ENCODE assay signal across 14 mouse cellular contexts in genomic region chr3:73709871-73710270, GRCm38 (mm10). TPM values are rescaled to one million over a fixed set of nuclear protein-coding genes. Genes with fewer than 3 reads are reported as not detected.
A peak's percentile ranks its signal among the peaks of the same experiment; 100 is the strongest.
DNase-seq lines count a peak whose midpoint lies in the region; ATAC-seq and TF ChIP-seq lines count a peak whose summit lies in the region.
"Had no signal": no experiment of that assay in that cellular context is flagged by ENCODE, and none has a peak within 500 bp of the region (broad histone marks: within the 10 kb centered on the region; RNA-seq: fewer than 3 reads in every experiment).

No protein-coding gene starts in this region.

- ATAC-seq in forebrain, postnatal 0 days, result peak; percentile 60
- no peak for ATAC-seq in forebrain, embryonic 12.5 days (ENCODE audit: low FRiP score)
- no peak for ATAC-seq in midbrain, embryonic 15.5 days (replicated peaks)
- ATAC-seq: Patski had no signal

- H3K9me3 ChIP-seq in forebrain, postnatal 0 days (ENCODE audit: low read length), result no peaks in the 10 kb centered on the region
- no peaks in the 10 kb centered on the region for H3K9me3 ChIP-seq in forebrain, embryonic 12.5 days
- no peaks in the 10 kb centered on the region for H3K9me3 ChIP-seq in midbrain, embryonic 15.5 days

- H3K4me2 ChIP-seq in forebrain, postnatal 0 days (ENCODE audit: low read depth), result no peak overlapping the region
- no peak overlapping the region for H3K4me2 ChIP-seq in forebrain, embryonic 12.5 days
- no peak overlapping the region for H3K4me2 ChIP-seq in midbrain, embryonic 15.5 days
- H3K4me2 ChIP-seq: hindbrain, embryonic 14.5 days had no signal

- 55% methylated on average over 8 of the region's 8 CpGs for WGBS in forebrain, postnatal 0 days
- WGBS in forebrain, embryonic 12.5 days, result 78% methylated on average over 8 of the region's 8 CpGs
- WGBS in midbrain, embryonic 15.5 days, result 74% methylated on average over 8 of the region's 8 CpGs

- DNase-seq in forebrain, postnatal 0 days, result peak; percentile 45
- DNase-seq in lung, postnatal 14 days, result peak; percentile 5
- no peak for DNase-seq in lung, postnatal 4 days
- DNase-seq in gastrocnemius, adult 2 months, result peak; percentile 38
- no peak for DNase-seq in spleen, adult 18-20 months
- DNase-seq: right cerebral cortex, postnatal 14 days; thymus, postnatal 36 days had no signal

- no peak overlapping the region for H3K4me3 ChIP-seq in forebrain, postnatal 0 days (ENCODE audit: low read depth, low read length)
- no peak overlapping the region for H3K4me3 ChIP-seq in forebrain, embryonic 12.5 days (replicated peaks)
- no peak overlapping the region for H3K4me3 ChIP-seq in gastrocnemius, adult 2 months
- no peak overlapping the region for H3K4me3 ChIP-seq in midbrain, embryonic 15.5 days

- H3K36me3 ChIP-seq in forebrain, postnatal 0 days (ENCODE audit: insufficient read depth), result no peaks in the 10 kb centered on the region
- H3K36me3 ChIP-seq in forebrain, embryonic 12.5 days (replicated peaks), result no peaks in the 10 kb centered on the region
- H3K36me3 ChIP-seq in midbrain, embryonic 15.5 days (replicated peaks), result no peaks in the 10 kb centered on the region

- H3K4me1 ChIP-seq in forebrain, postnatal 0 days (ENCODE audit: insufficient read depth), result no peaks in the 10 kb centered on the region
- H3K4me1 ChIP-seq in forebrain, embryonic 12.5 days, result no peaks in the 10 kb centered on the region; the same call in 1 of the 2 replicates
- no peaks in the 10 kb centered on the region for H3K4me1 ChIP-seq in midbrain, embryonic 15.5 days

- no peak overlapping the region for H3K27ac ChIP-seq in forebrain, postnatal 0 days (ENCODE audit: low read depth, low read length)
- no peak overlapping the region for H3K27ac ChIP-seq in forebrain, embryonic 12.5 days
- H3K27ac ChIP-seq in gastrocnemius, adult 2 months, result no peak overlapping the region
- H3K27ac ChIP-seq in midbrain, embryonic 15.5 days, result no peak overlapping the region
- H3K27ac ChIP-seq: hindbrain, embryonic 14.5 days; macrophage had no signal

- intact Hi-C loops in gastrocnemius, adult 2 months (cut with DNase I), result no loop called here

- H3K27me3 ChIP-seq in forebrain, postnatal 0 days (ENCODE audit: insufficient read depth, low read length), result no peaks in the 10 kb centered on the region
- no peaks in the 10 kb centered on the region for H3K27me3 ChIP-seq in forebrain, embryonic 12.5 days
- H3K27me3 ChIP-seq in midbrain, embryonic 15.5 days (replicated peaks), result no peaks in the 10 kb centered on the region

- H3K9ac ChIP-seq in forebrain, postnatal 0 days, result no peak overlapping the region
- H3K9ac ChIP-seq in forebrain, embryonic 12.5 days, result no peak overlapping the region
- H3K9ac ChIP-seq in midbrain, embryonic 15.5 days, result no peak overlapping the region
- H3K9ac ChIP-seq: hindbrain, embryonic 14.5 days had no signal

- no peak for TF ChIP-seq CTCF in forebrain, postnatal 0 days (IDR thresholded peaks at IDR 0.05; ENCODE audit: low read depth)
- no peak for TF ChIP-seq CTCF in gastrocnemius, adult 2 months (IDR thresholded peaks at IDR 0.05)

RNA-seq across cellular contexts. Expression of gene Bche, which starts 1.7 kb away (rescaled TPM):
- 2.5 and 2.6 TPM in 2 replicates for total RNA-seq in forebrain, postnatal 0 days (2014; rRNA removed)
- polyA plus RNA-seq in forebrain, postnatal 0 days (2015; fragmentation: Nextera tagmentation; extraction: Ambion mirVana), result 1.1 and 1.5 TPM in 2 replicates
- 2.1 and 2.3 TPM in 2 replicates for polyA plus RNA-seq in forebrain, embryonic 12.5 days (2016; fragmentation: Nextera tagmentation; extraction: Ambion mirVana)
- 1 to 10 TPM in 1 of 2 experiments, under 1 TPM in 1; 0.94 to 2.2 TPM for total RNA-seq in gastrocnemius, adult 2 months (2021)
- polyA plus RNA-seq in midbrain, embryonic 15.5 days (2015; fragmentation: Nextera tagmentation; extraction: Ambion mirVana), result 1.0 and 1.1 TPM in 2 replicates
- total RNA-seq: monocyte, adult 5-6 weeks; neutrophil, adult 5-6 weeks had no signal
- polyA plus RNA-seq: macrophage, Patski had no signal

Comparison
In these comparisons a context has a peak if more than half of its experiments do, and no peak if none do; other contexts are left out.
1. DNase-seq: peak in forebrain, postnatal 0 days (single experiment), lung, postnatal 14 days (single experiment) and gastrocnemius, adult 2 months (single experiment); none in lung, postnatal 4 days (0 of 2) and spleen, adult 18-20 months (0 of 2).